Mouse (Mus musculus) lung, embryonic 16.5 days (tissue): Measurements from ENCODE around the gene Ankmy2. TPM values are rescaled to one million over a fixed set of nuclear protein-coding genes. Genes with fewer than 3 reads are reported as not detected.
A peak's percentile ranks its signal among the peaks of the same experiment; 100 is the strongest.

Source experiments
- ATAC-seq: fragments of 200-750 bp; cut with Nextera tagmentation; 2 replicates; pipeline ENCODE4 v1.8.0; 2017; ENCODE audit warnings: low read depth, mild to moderate bottlenecking, moderate library complexity
- H3K27ac ChIP-seq: fragments of 300-500 bp; sonication (generic); 2 replicates; pipeline ENCODE4 v1.5.1; 2014; ENCODE audit warnings: mild to moderate bottlenecking, control low read depth, low read length
- H3K27me3 ChIP-seq: fragments of 300-500 bp; sonication (generic); 2 replicates; pipeline ENCODE4 v1.6.1; 2014; ENCODE audit warnings: low read depth, low read length, mixed read lengths; ENCODE audit not compliant: control insufficient read depth, insufficient read depth
- H3K36me3 ChIP-seq: fragments of 300-500 bp; sonication (generic); 2 replicates; pipeline ENCODE4 v1.6.1; 2014; ENCODE audit warnings: low read length; ENCODE audit not compliant: control insufficient read depth, insufficient read depth
- H3K4me1 ChIP-seq: fragments of 300-500 bp; sonication (generic); replicated peaks from 2 replicates; pipeline ENCODE4 v1.6.1; 2014; ENCODE audit warnings: low read length, mixed read lengths; ENCODE audit not compliant: control insufficient read depth, insufficient read depth
- H3K4me2 ChIP-seq: fragments of 300-500 bp; sonication (generic); 2 replicates; pipeline ENCODE4 v1.6.1; 2014; ENCODE audit warnings: low read depth, low read length, control low read depth
- H3K4me3 ChIP-seq: fragments of 300-500 bp; sonication (generic); 2 replicates; pipeline ENCODE4 v1.5.1; 2014; ENCODE audit warnings: mild to moderate bottlenecking, low read length, control low read depth
- H3K9ac ChIP-seq: fragments of 300-500 bp; sonication (generic); 2 replicates; pipeline ENCODE4 v1.6.1; 2014; ENCODE audit warnings: low read length, control low read depth
- H3K9me3 ChIP-seq: fragments of 300-500 bp; sonication (generic); 2 replicates; pipeline ENCODE4 v1.6.1; 2016; ENCODE audit warnings: low read length; ENCODE audit not compliant: control insufficient read depth
- WGBS: fragments of 180-500 bp; shearing (Covaris S2); extraction: QIAGEN DNeasy Blood & Tissue Kit; methylation state at CpG from one replicate; pipeline ENCODE4 v1.1.7; 2014; 5-methylcytosine and 5-hydroxymethylcytosine counted together
- polyA plus RNA-seq: library from polyadenylated mRNA; unstranded; fragments of >200 nt; fragmentation: Nextera tagmentation; extraction: Ambion mirVana; gene quantifications from 2 replicates; pipeline ENCODE4 v1.2.1, GENCODE M21; 2015

The Ankmy2 gene
- 36.9 and 39.2 TPM in 2 replicates for polyA plus RNA-seq

GRCm38 (mm10) chr12:36156637-36157303, at the start of gene Ankmy2:
Ankmy2 (plus strand) TSS chr12:36157114.
- H3K4me2 ChIP-seq = peak within 1 kb of the TSS; percentile 85
- peak within 1 kb of the TSS; percentile 96 for H3K27ac ChIP-seq
- peak within 1 kb of the TSS; percentile 93 for H3K4me3 ChIP-seq
- under 1% methylated on average over 38 of the region's 42 CpGs for WGBS
- peak; percentile 97 for ATAC-seq
- no peaks in the 10 kb centered on the region for H3K9me3 ChIP-seq
- peak within 1 kb of the TSS; percentile 90 for H3K9ac ChIP-seq
- H3K27me3 ChIP-seq = no peaks in the 10 kb centered on the region
- H3K4me1 ChIP-seq = peaks cover 13% of the 10 kb centered on the region
- no peaks in the 10 kb centered on the region for H3K36me3 ChIP-seq

DNA sequence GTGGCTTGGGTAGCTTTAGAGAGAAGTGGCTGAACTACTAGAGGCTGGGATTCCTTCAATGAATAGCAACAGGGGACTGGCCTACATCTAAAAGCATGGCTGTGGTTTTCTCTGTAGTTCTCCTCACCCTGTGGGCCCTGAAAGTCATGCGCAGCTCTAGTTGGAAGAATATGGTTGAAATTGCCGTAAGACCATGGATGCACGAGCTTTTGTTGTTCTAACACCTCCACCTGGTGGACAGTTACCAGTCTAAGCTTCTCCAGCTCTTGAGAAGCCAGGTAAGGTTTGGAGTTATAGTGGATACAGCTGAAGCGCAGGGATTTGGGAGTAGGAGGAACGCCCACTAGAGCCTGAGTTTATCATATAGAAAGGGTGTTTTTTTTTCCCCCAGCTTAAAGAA, 48.5 kb upstream of the Ankmy2 start:
- H3K9ac ChIP-seq = no peak overlapping the region
- no peaks in the 10 kb centered on the region for H3K27me3 ChIP-seq
- H3K27ac ChIP-seq = no peak overlapping the region
- H3K36me3 ChIP-seq = peaks cover 45% of the 10 kb centered on the region
- no peak overlapping the region for H3K4me3 ChIP-seq
- 93% methylated on average over 5 of the region's 5 CpGs for WGBS
- no peaks in the 10 kb centered on the region for H3K4me1 ChIP-seq
- H3K4me2 ChIP-seq = no peak overlapping the region
- no peak for ATAC-seq
- H3K9me3 ChIP-seq = no peaks in the 10 kb centered on the region

DNA sequence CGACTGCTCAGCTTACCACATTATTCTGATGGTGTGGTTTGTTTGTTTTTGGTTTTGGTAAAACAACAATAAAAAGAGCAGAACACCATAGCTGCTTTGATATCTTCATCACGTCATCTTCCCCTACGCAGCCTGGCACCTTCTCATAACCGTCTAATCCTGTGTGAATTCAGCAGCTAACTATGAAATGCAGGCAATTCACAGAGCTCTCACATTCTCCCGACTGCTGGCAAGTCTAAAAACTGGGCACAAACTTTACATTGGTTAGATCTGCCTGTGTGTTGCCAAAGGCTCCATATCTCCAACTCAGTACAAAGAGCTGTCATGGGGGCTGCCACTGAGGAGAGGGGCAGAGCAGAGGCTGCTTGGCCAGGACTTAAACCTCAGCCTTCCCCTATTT, 46.5 kb upstream of the Ankmy2 start:
- 83% methylated on average over 5 of the region's 5 CpGs for WGBS
- Histone ChIP-seq H3K27me3 (no peaks in the 10 kb centered on the region), H3K4me3 (no peak overlapping the region), H3K4me2 (no peak overlapping the region), H3K9me3 (no peaks in the 10 kb centered on the region), H3K36me3 (peaks cover 38% of the 10 kb centered on the region), H3K27ac (no peak overlapping the region), H3K4me1 (no peaks in the 10 kb centered on the region), H3K9ac (no peak overlapping the region)
- ATAC-seq = no peak

GRCm38 (mm10) chr12:36111110-36111509, 45.8 kb upstream of the Ankmy2 start:
- Histone ChIP-seq H3K9ac (no peak overlapping the region), H3K4me2 (no peak overlapping the region), H3K36me3 (peaks cover 38% of the 10 kb centered on the region), H3K9me3 (no peaks in the 10 kb centered on the region), H3K4me3 (no peak overlapping the region), H3K27ac (no peak overlapping the region), H3K4me1 (no peaks in the 10 kb centered on the region), H3K27me3 (no peaks in the 10 kb centered on the region)
- ATAC-seq = no peak
- WGBS = 91% methylated on average over 5 of the region's 5 CpGs

DNA sequence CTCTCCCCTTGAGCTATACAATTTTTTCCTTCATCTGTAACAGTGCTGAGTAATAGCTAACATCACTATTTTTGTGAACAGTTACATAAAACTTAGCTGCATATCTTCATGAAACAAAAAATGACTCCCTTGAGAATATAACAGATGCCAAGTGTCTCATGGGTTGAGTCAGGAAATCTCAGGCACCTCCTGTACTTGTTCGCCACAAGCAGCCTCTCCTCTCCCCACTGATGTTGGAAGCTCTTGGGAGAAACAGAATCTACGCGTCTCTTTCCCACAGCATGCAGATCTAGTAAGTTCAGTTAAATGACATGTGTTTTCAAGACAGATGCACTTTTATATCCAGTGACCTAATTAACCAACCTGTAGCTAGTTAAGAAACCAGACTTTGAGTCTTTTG, 44.8 kb upstream of the Ankmy2 start:
- no peak for ATAC-seq
- Histone ChIP-seq H3K9ac (no peak overlapping the region), H3K9me3 (no peaks in the 10 kb centered on the region), H3K36me3 (peaks cover 36% of the 10 kb centered on the region), H3K4me3 (no peak overlapping the region), H3K4me1 (no peaks in the 10 kb centered on the region), H3K27ac (no peak overlapping the region), H3K27me3 (no peaks in the 10 kb centered on the region), H3K4me2 (no peak overlapping the region)
- WGBS = 87% methylated on average over 3 of the region's 3 CpGs

- Histone ChIP-seq H3K4me3 (no peak overlapping the region), H3K4me1 (no peaks in the 10 kb centered on the region), H3K9me3 (no peaks in the 10 kb centered on the region), H3K27ac (no peak overlapping the region), H3K9ac (no peak overlapping the region), H3K36me3 (peaks cover 18% of the 10 kb centered on the region), H3K27me3 (no peaks in the 10 kb centered on the region), H3K4me2 (no peak overlapping the region)
- WGBS = 88% methylated on average over 6 of the region's 6 CpGs
- no peak for ATAC-seq
These were observed 39.8 kb upstream of the Ankmy2 start for GRCm38 (mm10) chr12:36117161-36117560.

DNA sequence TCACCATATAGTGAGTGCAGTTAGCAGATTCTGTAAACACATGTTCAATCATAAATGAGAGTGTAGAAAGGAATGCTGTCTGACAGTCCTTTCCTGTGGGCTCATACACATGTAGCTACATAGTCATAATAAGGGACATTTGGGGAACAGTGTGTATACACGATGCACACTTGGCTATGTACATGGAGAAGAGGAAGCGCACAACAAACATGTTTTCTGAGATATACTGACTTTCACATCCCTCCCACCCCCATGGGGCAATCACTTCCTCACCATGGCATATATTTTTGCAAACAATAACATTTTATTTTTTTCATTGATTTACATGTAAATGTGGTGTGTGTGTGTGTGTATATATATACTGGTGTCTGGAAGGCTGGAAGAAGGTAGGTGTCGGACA, 37.7 kb upstream of the Ankmy2 start:
- Histone ChIP-seq H3K27ac (no peak overlapping the region), H3K27me3 (no peaks in the 10 kb centered on the region), H3K9ac (no peak overlapping the region), H3K4me2 (no peak overlapping the region), H3K9me3 (no peaks in the 10 kb centered on the region), H3K4me3 (no peak overlapping the region), H3K36me3 (peaks cover 16% of the 10 kb centered on the region), H3K4me1 (no peaks in the 10 kb centered on the region)
- WGBS = 94% methylated on average over 3 of the region's 3 CpGs
- ATAC-seq = no peak

GRCm38 (mm10) chr12:36126049-36126448, 30.9 kb upstream of the Ankmy2 start:
- H3K36me3 ChIP-seq = peaks cover 19% of the 10 kb centered on the region
- ATAC-seq = no peak
- peaks cover 3% of the 10 kb centered on the region for H3K9me3 ChIP-seq
- no peak overlapping the region for H3K4me3 ChIP-seq
- H3K4me2 ChIP-seq = no peak overlapping the region
- H3K4me1 ChIP-seq = no peaks in the 10 kb centered on the region
- H3K9ac ChIP-seq = no peak overlapping the region
- WGBS = 88% methylated on average over 5 of the region's 5 CpGs
- H3K27ac ChIP-seq = no peak overlapping the region
- H3K27me3 ChIP-seq = no peaks in the 10 kb centered on the region

GRCm38 (mm10) chr12:36129826-36130225, 27.1 kb upstream of the Ankmy2 start:
- Histone ChIP-seq H3K9me3 (peaks cover 3% of the 10 kb centered on the region), H3K27ac (no peak overlapping the region), H3K4me2 (no peak overlapping the region), H3K36me3 (peaks cover 9% of the 10 kb centered on the region), H3K4me3 (no peak overlapping the region), H3K4me1 (no peaks in the 10 kb centered on the region), H3K27me3 (no peaks in the 10 kb centered on the region), H3K9ac (no peak overlapping the region)
- ATAC-seq = no peak
- whole genome bisulfite sequencing = 87% methylated on average over 5 of the region's 5 CpGs

DNA sequence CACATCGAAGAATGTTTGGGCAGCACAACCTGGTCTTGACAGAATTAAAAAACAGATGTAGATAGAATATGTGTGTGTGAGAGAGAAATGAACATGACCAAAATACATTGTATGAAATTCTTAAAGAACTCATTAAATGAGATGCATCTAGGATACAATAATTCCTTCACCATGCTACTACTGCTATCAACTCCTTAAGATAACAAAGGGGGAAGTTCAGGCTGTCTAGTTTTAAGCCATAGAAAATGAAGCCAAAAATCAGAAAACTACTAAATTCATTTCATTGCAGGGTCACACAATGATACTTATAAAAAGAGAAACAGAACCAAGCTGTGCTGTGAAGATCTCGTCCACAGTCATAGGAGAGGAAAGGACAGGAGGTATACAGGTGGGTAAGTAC, 24.7 kb upstream of the Ankmy2 start:
- H3K9ac ChIP-seq = no peak overlapping the region
- H3K4me3 ChIP-seq = no peak overlapping the region
- H3K27me3 ChIP-seq = no peaks in the 10 kb centered on the region
- H3K27ac ChIP-seq = no peak overlapping the region
- H3K4me1 ChIP-seq = no peaks in the 10 kb centered on the region
- peaks cover 10% of the 10 kb centered on the region for H3K36me3 ChIP-seq
- ATAC-seq = no peak
- peaks cover 3% of the 10 kb centered on the region for H3K9me3 ChIP-seq
- 91% methylated on average over 2 of the region's 2 CpGs for WGBS
- H3K4me2 ChIP-seq = no peak overlapping the region
